Mouse (Mus musculus): ENCODE data around the gene Axl. TPM values are rescaled to one million over a fixed set of nuclear protein-coding genes. Genes with fewer than 3 reads are reported as not detected.
A peak's percentile ranks its signal among the peaks of the same experiment; 100 is the strongest.

Axl gene
- polyA plus RNA-seq, 1 experiment from 2014 or later: 131 TPM

DNA sequence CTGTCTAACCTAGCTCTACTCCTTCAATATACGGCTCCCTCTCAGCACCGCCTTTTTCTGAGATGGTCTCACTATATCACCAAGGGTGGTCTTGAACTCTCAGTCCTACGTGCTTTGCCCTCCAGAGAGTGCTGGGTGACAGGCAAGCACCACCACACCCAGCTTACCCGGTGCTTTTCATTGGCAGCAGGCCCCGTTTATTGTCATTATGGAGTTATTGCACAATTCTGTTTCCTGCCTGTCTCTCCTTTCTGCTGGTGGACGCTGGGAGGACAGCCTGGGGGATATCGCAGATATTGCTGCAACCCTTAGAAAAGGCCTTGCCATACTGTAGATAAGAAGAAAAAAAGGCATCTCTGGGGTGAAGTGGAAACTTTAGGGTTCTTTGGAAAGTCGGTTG is 2.1 kb upstream of the Axl start:
- H3K27ac ChIP-seq: no peak overlapping the region
- H3K4me2 ChIP-seq: no peak overlapping the region
- no peaks in the 10 kb centered on the region for H3K9me3 ChIP-seq
- peaks cover 35% of the 10 kb centered on the region for H3K4me1 ChIP-seq
- 0 out of 2 replicates have a peak, but pooled peaks cover 5% of the 10 kb centered on the region for H3K36me3 ChIP-seq
- no peak overlapping the region for H3K9ac ChIP-seq
- no peak overlapping the region for H3K4me3 ChIP-seq
- H3K27me3 ChIP-seq: no peaks in the 10 kb centered on the region
- no peak for ATAC-seq (ENCODE audit: insufficient number of reproducible peaks, low FRiP score, low TSS enrichment, low read depth)
- 56% methylated on average over 8 of the region's 8 CpGs for WGBS

DNA sequence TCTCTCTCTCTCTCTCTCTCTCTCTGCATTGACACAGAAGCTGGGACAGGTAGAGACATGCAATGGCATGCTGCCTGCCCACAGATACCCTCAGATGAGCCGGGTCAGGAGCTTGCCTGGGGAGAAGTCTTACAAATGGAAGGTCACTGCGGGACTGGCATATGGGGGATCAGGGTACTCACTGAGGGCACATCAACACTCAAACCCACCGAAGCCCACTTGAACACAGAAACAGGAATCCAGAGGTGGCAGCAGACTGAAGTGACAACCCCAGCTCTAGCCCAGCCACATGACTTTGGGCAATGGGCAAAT is 580 bp upstream of the Axl start:
- Histone ChIP-seq H3K4me3 (peak overlapping the region; percentile 68), H3K4me1 (peaks cover 35% of the 10 kb centered on the region), H3K9me3 (no peaks in the 10 kb centered on the region), H3K4me2 (peak overlapping the region; percentile 76), H3K27ac (peak overlapping the region; percentile 86), H3K36me3 (peaks cover 7% of the 10 kb centered on the region; the same call in 1 of the 2 replicates), H3K9ac (0 out of 2 replicates have a peak overlapping the region, but pooled peaks have one; percentile 1), H3K27me3 (no peaks in the 10 kb centered on the region)
- WGBS: 27% methylated on average over 3 of the region's 3 CpGs
- ATAC-seq (ENCODE audit: insufficient number of reproducible peaks, low FRiP score, low TSS enrichment, low read depth): no peak

DNA sequence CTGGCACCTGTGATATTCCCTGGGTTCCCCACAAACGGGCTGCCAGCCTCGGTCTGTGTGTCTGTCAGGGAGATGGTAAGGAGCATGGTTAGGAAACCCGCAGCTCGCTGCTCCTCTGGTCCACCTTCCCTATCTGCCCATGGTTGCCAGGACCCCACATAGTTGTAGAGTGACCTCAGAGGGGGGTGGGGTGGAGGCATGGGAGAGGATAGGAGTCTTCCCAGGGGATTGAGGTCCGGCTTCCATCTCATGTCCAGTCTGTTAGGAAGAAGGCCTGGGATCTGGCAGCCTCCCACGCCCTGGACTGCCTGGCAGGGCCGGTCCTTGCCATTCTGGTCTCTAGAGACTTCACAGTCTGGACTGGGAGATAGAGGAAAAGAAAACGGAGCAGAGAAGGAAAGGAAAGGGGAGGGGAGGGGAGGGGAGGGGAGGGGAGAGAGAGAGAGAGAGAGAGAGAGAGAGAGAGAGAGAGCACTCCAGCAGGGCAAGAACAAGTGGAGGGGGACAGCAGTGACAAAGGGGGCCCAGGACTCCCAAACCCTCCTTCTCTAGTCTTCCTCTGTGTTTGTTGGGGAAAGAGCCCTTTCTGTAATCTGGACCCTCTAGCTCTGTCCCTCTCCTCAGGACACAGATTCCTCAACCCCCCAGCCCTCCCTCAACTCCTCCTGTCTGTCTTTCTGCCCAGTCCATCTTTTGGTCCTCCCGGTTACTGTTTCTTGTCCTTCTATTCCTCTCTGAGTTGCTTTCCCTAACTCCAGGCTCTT is 867 bp downstream of the Axl start:
- no peak for ATAC-seq (ENCODE audit: insufficient number of reproducible peaks, low FRiP score, low TSS enrichment, low read depth)
- Histone ChIP-seq H3K27ac (peak overlapping the region; percentile 86; the same call in 1 of the 2 replicates), H3K36me3 (peaks cover 13% of the 10 kb centered on the region; the same call in 1 of the 2 replicates), H3K4me2 (peak overlapping the region; percentile 76), H3K9me3 (no peaks in the 10 kb centered on the region), H3K4me1 (peaks cover 43% of the 10 kb centered on the region), H3K4me3 (peak overlapping the region; percentile 68), H3K27me3 (no peaks in the 10 kb centered on the region), H3K9ac (peak overlapping the region; percentile 74)
- WGBS: 23% methylated on average over 9 of the region's 9 CpGs

DNA sequence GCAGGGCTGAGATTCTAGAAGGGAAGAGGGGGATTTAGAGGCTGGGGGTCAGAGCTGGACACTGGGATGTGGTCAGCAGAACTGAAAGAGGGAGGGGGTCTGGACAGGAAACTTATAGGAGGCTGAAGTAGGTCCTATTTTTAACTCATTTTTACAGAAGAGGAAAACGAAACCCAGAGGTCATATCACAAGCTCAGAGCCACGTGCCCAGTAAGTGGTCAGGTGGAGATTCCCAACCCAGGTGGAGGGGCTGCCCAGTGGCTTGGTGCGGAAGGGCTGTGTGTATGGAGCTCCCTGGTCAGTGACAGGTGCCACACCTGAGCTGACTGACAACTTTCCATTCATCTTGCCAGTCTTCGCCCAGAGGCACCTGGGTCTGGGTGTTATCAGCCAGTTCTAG is 1.5 kb downstream of the Axl start:
- Histone ChIP-seq H3K4me1 (peaks cover 48% of the 10 kb centered on the region), H3K27ac (no peak overlapping the region), H3K4me2 (peak overlapping the region; percentile 76)

DNA sequence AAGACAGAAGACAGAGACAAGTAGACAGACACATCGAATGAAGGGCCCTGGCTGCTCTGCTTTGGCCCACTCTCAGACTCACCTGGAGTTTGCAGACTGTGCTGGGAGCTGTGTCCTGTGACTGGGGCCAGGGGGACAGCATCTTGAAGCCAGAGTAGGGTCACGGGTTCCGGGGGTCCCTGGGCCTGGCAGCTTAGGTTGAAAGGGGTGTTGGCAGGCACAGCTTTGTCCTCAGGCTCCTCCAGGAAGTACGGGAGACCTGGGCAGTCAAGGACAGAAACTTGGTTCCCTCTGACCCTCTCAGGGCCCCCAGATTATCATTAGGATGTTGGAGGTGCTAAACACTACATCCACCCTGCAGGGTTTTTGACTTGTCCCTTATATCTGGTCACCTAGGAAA is 2.8 kb downstream of the Axl start:
- no peak overlapping the region for H3K4me3 ChIP-seq
- H3K27ac ChIP-seq: no peak overlapping the region
- peaks cover 60% of the 10 kb centered on the region for H3K4me1 ChIP-seq
- no peak overlapping the region for H3K4me2 ChIP-seq
- H3K9me3 ChIP-seq: no peaks in the 10 kb centered on the region
- WGBS: 68% methylated on average over 4 of the region's 4 CpGs
- ATAC-seq (ENCODE audit: insufficient number of reproducible peaks, low FRiP score, low TSS enrichment, low read depth): no peak
- H3K9ac ChIP-seq: no peak overlapping the region
- peaks cover 13% of the 10 kb centered on the region; the same call in 1 of the 2 replicates for H3K36me3 ChIP-seq
- H3K27me3 ChIP-seq: no peaks in the 10 kb centered on the region

More for the DNA sequence above, 1.5 kb downstream of the Axl start:
- Histone ChIP-seq H3K4me3 (peak overlapping the region; percentile 68), H3K9me3 (no peaks in the 10 kb centered on the region), H3K36me3 (peaks cover 13% of the 10 kb centered on the region; the same call in 1 of the 2 replicates), H3K9ac (no peak overlapping the region), H3K27me3 (no peaks in the 10 kb centered on the region)
- 63% methylated on average over 4 of the region's 4 CpGs for WGBS
- ATAC-seq (ENCODE audit: insufficient number of reproducible peaks, low FRiP score, low TSS enrichment, low read depth): no peak

DNA sequence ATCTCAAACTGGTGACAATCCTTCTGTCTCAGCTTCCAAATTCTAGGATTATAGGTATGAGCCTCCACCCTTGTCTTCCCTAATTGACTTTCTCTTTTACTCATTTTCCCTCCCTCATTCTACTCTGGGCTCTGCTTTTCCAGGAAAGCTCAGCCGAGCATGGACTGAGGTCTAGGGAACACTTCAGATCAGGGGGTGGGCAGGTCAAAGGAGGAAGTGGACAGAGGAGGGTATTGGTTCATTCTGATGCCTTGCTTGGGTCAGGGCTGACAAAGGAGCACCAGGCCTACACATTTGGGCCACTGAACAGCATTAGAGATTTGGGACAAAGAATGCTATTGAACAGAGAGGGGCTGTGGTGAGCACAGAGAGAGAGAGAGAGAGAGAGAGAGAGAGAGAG is 3.7 kb downstream of the Axl start:
- Histone ChIP-seq H3K27me3 (no peaks in the 10 kb centered on the region), H3K4me1 (peaks cover 54% of the 10 kb centered on the region), H3K4me2 (no peak overlapping the region), H3K4me3 (no peak overlapping the region), H3K36me3 (peaks cover 13% of the 10 kb centered on the region; the same call in 1 of the 2 replicates), H3K27ac (no peak overlapping the region), H3K9me3 (no peaks in the 10 kb centered on the region), H3K9ac (no peak overlapping the region)
- WGBS: 55% methylated on average over 1 of the region's 1 CpGs
- ATAC-seq (ENCODE audit: insufficient number of reproducible peaks, low FRiP score, low TSS enrichment, low read depth): no peak

DNA sequence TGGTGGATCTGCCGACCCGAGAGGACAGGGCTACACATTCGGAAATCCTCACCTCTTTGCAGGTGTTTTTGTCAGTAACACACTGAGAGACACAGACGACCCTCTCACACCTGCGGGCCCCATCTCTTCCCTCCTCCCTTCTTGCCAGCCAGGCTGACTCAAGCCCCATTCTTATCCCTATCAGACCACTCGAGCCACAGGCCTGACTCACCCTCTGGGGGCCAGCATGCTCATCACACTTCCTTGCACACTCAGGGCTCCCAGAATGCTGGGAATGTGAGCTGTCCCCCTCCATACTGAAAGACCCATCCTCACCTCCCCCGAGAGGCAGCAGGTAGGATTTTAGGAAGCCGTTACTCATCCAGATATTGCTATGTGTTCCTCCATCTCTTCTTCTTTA is 4.8 kb downstream of the Axl start:
- no peak overlapping the region for H3K9ac ChIP-seq
- H3K27ac ChIP-seq: no peak overlapping the region
- H3K36me3 ChIP-seq: peaks cover 14% of the 10 kb centered on the region
- ATAC-seq (ENCODE audit: insufficient number of reproducible peaks, low FRiP score, low TSS enrichment, low read depth): no peak
- peaks cover 45% of the 10 kb centered on the region for H3K4me1 ChIP-seq
- no peak overlapping the region for H3K4me3 ChIP-seq
- H3K9me3 ChIP-seq: no peaks in the 10 kb centered on the region
- 61% methylated on average over 8 of the region's 8 CpGs for WGBS
- H3K4me2 ChIP-seq: no peak overlapping the region
- no peaks in the 10 kb centered on the region for H3K27me3 ChIP-seq

DNA sequence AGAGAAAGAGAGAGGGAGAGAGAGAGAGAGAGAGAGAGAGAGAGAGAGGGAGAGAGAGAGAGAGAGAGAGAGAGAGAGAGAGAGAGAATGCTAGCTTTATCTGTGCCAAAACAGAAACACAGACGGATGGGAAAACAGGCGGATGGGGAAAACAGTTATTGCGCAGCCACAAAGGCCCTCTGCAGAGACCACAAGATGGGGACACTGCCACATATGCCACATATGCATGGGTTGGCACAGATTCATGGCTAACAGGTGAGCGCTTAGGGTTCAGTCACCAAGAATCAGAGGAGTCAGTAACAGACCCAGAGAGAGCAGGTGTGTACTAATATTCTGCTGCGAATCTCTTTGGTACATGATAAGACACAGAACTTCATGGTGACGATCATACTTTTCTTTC is 5.8 kb downstream of the Axl start:
- H3K27me3 ChIP-seq: no peaks in the 10 kb centered on the region
- H3K9me3 ChIP-seq: no peaks in the 10 kb centered on the region
- no peak for ATAC-seq (ENCODE audit: insufficient number of reproducible peaks, low FRiP score, low TSS enrichment, low read depth)
- peaks cover 24% of the 10 kb centered on the region for H3K36me3 ChIP-seq
- 65% methylated on average over 6 of the region's 6 CpGs for WGBS
- no peak overlapping the region for H3K9ac ChIP-seq
- H3K4me3 ChIP-seq: no peak overlapping the region
- H3K27ac ChIP-seq: 0 out of 2 replicates have a peak overlapping the region, but pooled peaks have one; percentile 91
- H3K4me2 ChIP-seq: no peak overlapping the region
- peaks cover 40% of the 10 kb centered on the region for H3K4me1 ChIP-seq

DNA sequence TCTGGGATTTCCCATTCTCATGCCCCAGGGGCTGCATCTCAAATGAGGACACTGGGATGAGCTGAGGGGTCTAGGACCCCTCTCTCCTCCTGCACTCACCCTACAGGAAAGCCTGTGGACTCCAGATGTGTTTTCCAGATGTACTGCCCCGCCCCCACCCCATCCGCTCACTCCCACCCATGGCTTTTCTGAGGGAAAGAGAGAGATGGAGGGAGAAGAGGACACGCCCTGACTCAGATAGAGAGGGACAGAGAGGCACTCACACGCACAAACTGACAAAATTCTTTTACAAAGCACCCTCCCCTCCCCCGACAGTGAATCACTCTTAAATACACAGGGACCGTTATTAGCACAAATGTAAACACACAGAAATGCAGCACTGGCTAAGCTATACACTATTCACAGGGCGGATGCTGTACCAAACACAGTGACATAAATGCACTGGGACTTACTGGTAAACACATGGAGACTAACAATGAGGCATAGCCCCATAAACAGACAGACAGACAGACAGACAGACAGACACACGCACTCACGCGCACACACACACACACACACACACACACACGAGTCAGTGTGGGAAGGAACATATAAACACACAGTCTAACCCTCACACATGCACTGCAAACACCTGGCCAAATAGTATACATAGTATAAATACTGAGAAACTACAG is 6.4 kb downstream of the Axl start:
- Histone ChIP-seq H3K9ac (0 out of 2 replicates have a peak overlapping the region, but pooled peaks have one; percentile 31), H3K36me3 (peaks cover 31% of the 10 kb centered on the region), H3K27me3 (no peaks in the 10 kb centered on the region), H3K27ac (peak overlapping the region; percentile 91), H3K4me1 (peaks cover 34% of the 10 kb centered on the region), H3K4me3 (peak overlapping the region; percentile 37), H3K4me2 (peak overlapping the region; percentile 69), H3K9me3 (no peaks in the 10 kb centered on the region)
- ATAC-seq (ENCODE audit: insufficient number of reproducible peaks, low FRiP score, low TSS enrichment, low read depth): peak; percentile 16
- WGBS: 29% methylated on average over 11 of the region's 11 CpGs

DNA sequence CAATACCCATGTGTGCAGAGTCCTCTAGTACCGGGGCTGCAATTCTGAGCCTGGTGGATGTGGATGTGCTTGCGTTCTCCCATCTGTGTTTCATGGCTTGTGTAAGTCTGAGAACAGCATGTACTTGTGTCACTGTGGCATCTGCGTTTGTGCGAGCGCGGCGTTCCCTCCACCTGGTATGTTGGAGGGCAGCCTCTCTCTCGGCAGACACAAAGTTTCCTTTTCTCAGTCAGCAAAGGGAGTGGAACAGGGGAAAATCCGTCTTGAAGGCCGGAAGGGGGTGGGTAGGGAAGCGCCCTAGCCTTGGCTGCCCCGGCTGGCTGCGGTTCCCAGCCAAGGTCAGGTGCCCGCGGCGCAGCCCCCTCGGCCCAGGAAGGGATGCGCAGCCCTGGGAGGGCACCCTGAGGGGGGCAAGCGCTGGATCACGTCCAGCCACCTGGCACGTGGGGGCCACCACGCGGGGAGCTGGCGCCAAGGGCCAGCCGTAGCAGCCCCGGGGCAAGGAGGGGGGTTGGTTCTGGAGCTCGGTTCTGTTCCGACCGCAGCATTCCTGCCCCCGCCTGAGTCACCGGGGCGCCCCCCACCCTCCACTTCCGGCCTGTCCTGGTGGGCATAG is 7.1 kb downstream of the Axl start:
- H3K27me3 ChIP-seq: no peaks in the 10 kb centered on the region
- H3K27ac ChIP-seq: peak overlapping the region; percentile 91
- H3K4me1 ChIP-seq: peaks cover 28% of the 10 kb centered on the region
- H3K9me3 ChIP-seq: no peaks in the 10 kb centered on the region
- peak overlapping the region; percentile 31; the same call in 1 of the 2 replicates for H3K9ac ChIP-seq
- peak overlapping the region; percentile 69 for H3K4me2 ChIP-seq
- peak overlapping the region; percentile 37 for H3K4me3 ChIP-seq
- 5% methylated on average over 33 of the region's 33 CpGs for WGBS
- H3K36me3 ChIP-seq: peaks cover 37% of the 10 kb centered on the region
- ATAC-seq (ENCODE audit: insufficient number of reproducible peaks, low FRiP score, low TSS enrichment, low read depth): peak; percentile 28; the same call in 1 of the 2 replicates

DNA sequence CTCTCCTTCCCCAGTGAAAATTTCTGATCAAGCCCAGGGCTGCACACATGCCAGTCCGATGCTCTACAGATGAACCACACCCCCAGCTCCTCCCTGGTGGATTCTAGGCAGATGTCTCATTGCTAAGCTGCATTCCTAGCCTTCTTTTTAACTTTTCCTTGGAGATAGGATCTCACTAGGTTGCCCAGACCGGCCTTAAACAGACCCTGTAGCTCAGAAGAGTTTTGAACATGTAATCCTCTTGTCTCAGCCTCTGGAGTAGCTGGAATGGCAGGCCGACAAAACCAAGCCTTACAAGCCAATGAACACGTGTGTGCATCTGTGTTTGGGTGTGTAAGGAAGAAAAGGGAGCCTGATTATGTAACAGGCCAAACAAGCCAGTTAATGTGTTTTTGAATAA is 7.8 kb downstream of the Axl start:
- Histone ChIP-seq H3K9me3 (no peaks in the 10 kb centered on the region), H3K27ac (peak overlapping the region; percentile 91), H3K27me3 (no peaks in the 10 kb centered on the region), H3K4me3 (no peak overlapping the region), H3K9ac (no peak overlapping the region), H3K4me1 (peaks cover 25% of the 10 kb centered on the region), H3K36me3 (peaks cover 40% of the 10 kb centered on the region), H3K4me2 (no peak overlapping the region)
- 44% methylated on average over 4 of the region's 4 CpGs for WGBS
- no peak for ATAC-seq (ENCODE audit: insufficient number of reproducible peaks, low FRiP score, low TSS enrichment, low read depth)

DNA sequence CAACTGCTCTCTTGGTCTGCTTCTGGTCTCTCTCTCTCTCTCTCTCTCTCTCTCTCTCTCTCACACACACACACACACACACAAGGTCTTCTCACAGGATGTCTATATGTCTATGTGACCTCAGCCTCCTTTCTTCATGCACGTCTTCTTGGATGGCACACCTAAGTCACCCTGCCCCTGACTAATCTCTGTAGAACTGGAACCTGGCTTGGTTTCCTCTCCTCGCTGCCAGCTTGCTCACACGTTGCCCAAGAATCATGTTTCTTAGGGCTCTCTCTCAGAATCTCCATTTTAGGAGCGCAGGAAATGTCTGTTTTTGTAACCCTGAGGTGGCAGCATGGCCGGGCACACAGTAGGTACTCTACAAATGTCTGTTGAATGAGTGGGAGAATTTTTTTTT is 8.5 kb downstream of the Axl start:
- H3K9ac ChIP-seq: no peak overlapping the region
- no peaks in the 10 kb centered on the region for H3K27me3 ChIP-seq
- 87% methylated on average over 5 of the region's 5 CpGs for WGBS
- H3K36me3 ChIP-seq: peaks cover 42% of the 10 kb centered on the region
- H3K4me3 ChIP-seq: no peak overlapping the region
- no peak for ATAC-seq (ENCODE audit: insufficient number of reproducible peaks, low FRiP score, low TSS enrichment, low read depth)
- no peak overlapping the region for H3K4me2 ChIP-seq
- H3K4me1 ChIP-seq: peaks cover 24% of the 10 kb centered on the region
- H3K9me3 ChIP-seq: no peaks in the 10 kb centered on the region
- no peak overlapping the region for H3K27ac ChIP-seq

All from limb, embryonic 15.5 days (tissue).